Mouse (Mus musculus): Measurements from ENCODE around the gene Angptl7.

The Angptl7 gene

GRCm38 (mm10) chr4:148495160-148495559, 5.1 kb downstream of the Angptl7 start:
- DNase-seq (ENCODE audit: low spot score), result no peak

GRCm38 (mm10) chr4:148491448-148491847, 8.8 kb downstream of the Angptl7 start:
- DNase-seq (ENCODE audit: low spot score), result no peak

DNA sequence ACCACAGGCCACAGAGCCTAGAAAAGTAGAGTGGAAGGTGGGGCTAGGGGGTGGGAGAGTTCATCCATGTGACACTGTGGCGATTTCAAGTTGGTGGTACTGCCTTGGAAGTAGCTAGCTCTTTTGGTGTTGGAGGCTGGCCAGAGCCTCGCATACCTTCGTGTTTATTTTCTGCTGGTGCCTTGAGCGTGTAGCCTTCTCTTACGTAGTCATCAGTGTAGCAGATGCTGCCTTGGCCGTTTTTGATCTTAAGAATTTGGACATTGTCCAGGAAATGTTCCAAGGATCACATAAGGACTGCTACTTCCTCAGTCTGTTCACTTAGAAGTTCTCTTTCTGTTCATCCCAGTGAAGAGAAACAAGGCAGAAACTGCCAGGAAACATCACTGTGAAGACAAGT, 9.8 kb downstream of the Angptl7 start:
- DNase-seq (ENCODE audit: low spot score), result no peak

GRCm38 (mm10) chr4:148487841-148488240, 12.4 kb downstream of the Angptl7 start:
- DNase-seq (ENCODE audit: low spot score), result no peak

GRCm38 (mm10) chr4:148484511-148484910, 15.7 kb downstream of the Angptl7 start:
- DNase-seq (ENCODE audit: low spot score), result no peak

- no peak for DNase-seq (ENCODE audit: low spot score)
Measured at GRCm38 (mm10) chr4:148481557-148482168, 18.6 kb downstream of the Angptl7 start.

GRCm38 (mm10) chr4:148480245-148480644, 20.0 kb downstream of the Angptl7 start:
- DNase-seq (ENCODE audit: low spot score), result no peak

GRCm38 (mm10) chr4:148473496-148473895, 26.8 kb downstream of the Angptl7 start:
- peak; percentile 66 for DNase-seq (ENCODE audit: low spot score)

- DNase-seq (ENCODE audit: low spot score), result peak; percentile 53
Measured at GRCm38 (mm10) chr4:148472436-148473174, 27.7 kb downstream of the Angptl7 start.

DNA sequence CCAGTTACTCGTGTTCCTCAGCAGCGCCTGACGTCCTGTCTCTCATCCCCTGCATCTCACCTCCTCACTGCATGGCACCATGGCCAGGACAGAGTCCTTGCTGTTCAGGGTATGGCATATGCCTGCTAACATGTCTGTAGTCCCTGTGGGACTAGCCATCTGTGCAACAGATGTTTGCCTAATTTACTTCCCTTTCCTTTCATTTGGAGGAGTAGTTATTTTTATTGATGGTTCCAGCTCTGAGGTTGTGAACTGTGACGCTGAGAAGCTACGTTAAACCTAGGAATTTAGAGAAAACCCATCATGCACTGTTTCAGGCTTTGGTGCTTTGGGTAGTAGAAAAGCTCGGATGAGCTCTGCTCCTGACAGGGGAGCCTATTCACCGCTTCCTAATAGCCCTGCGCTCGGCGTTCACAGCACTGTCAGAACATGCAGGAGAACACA, 28.9 kb downstream of the Angptl7 start:
- DNase-seq (ENCODE audit: low spot score), result no peak

GRCm38 (mm10) chr4:148469487-148470252, 30.6 kb downstream of the Angptl7 start:
- no peak for DNase-seq (ENCODE audit: low spot score)

DNA sequence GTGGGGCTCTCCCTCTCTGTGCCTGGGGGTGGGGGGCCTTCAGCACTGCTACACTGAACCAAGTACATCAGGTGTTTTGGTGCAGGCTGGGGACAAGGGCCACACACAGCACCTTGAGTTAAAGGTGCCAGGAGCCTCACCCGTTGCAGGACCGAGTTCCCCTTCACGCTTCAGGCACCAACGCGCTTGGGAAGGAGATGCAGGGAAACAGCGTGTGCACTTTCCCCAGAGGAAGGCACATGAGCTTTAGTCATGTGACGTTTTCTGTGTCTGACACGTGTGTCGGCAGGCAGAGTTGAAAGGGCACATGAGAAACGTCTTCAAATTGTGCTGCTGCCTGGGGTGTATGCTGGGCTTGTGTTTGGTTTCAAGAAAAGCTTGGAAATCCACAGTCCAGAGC, 31.9 kb downstream of the Angptl7 start:
- no peak for DNase-seq (ENCODE audit: low spot score)

DNA sequence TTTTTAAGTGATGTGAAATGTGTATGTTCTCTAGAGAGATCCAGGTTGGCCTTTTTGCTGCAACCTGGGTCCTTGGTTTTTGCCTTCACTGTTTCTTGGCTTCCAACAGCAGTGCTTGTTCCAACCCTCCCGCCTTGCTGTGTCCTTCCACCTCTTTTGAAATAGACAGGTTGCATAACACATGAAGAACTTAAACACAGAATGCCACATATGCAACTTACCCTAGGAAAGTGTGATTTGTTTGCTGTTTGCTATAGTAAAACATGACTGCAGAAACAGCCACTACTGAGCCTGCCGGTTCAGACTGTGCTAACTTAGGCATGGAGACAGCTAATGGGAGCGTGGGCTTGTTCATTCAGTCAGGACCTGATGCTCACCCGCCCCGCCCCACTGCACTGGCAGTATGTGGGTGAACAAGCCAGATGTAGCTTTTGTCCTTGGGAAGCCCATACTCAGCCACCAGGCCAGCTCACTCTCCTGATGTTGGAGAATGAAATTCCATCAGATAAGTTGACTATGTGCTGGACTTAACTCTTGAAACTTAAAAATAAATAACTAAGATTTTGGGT, 33.7 kb downstream of the Angptl7 start:
- no peak for DNase-seq (ENCODE audit: low spot score)

- DNase-seq (ENCODE audit: low spot score), result no peak
Measured at GRCm38 (mm10) chr4:148464869-148465268, 35.4 kb downstream of the Angptl7 start.

- DNase-seq (ENCODE audit: low spot score), result no peak
Measured at GRCm38 (mm10) chr4:148464301-148464700, 36.0 kb downstream of the Angptl7 start.

GRCm38 (mm10) chr4:148463208-148463960, 36.9 kb downstream of the Angptl7 start:
- DNase-seq (ENCODE audit: low spot score), result peak; percentile 45

DNA sequence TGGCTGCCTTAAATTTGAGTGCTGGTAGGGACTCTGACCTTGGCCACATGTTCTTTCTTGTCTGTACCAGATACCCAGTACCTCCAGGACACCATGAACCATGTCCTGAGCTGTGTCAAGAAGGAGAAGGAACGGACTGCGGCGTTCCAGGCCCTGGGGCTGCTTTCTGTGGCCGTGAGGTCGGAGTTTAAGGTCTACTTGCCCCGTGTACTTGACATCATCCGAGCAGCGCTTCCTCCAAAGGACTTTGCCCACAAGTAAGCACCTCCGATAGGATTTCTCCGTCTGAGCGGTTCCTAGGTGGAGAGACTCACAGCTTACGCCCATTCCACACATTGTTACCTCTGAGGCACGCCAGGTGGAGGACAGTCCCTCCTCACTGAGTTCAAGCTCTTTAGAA, 37.5 kb downstream of the Angptl7 start:
- DNase-seq (ENCODE audit: low spot score), result peak; percentile 66

GRCm38 (mm10) chr4:148461772-148462171, 38.5 kb downstream of the Angptl7 start:
- DNase-seq (ENCODE audit: low spot score), result no peak

- no peak for DNase-seq (ENCODE audit: low spot score)
Measured at GRCm38 (mm10) chr4:148460656-148461284, 39.5 kb downstream of the Angptl7 start.

GRCm38 (mm10) chr4:148455477-148456025, 44.7 kb downstream of the Angptl7 start:
- DNase-seq (ENCODE audit: low spot score), result no peak

DNA sequence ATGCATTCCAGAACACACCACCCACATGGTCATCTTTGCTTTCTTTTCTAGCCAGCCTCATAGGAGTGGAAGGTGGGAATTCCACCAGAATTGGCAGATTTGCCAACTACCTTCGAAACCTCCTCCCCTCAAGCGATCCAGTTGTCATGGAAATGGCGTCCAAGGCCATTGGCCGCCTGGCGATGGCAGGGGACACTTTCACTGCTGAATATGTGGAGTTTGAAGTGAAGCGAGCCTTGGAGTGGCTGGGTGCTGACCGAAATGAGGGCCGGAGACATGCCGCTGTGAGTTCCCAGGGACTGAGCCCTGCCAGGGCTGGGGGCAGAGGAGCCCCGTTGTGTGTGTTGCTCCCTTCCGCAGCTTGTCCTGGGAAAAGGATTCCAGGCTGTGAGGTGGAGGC, 46.6 kb downstream of the Angptl7 start:
- DNase-seq (ENCODE audit: low spot score), result no peak

Data from yolk sac, embryonic 10.5 days (tissue).